Mouse (Mus musculus) right cerebral cortex, postnatal 14 days (tissue): Measurements from ENCODE around the gene Aurkaip1.
A peak's percentile ranks its signal among the peaks of the same experiment; 100 is the strongest.

ENCODE experiments used
- DNase-seq: peaks from one replicate; pipeline ENCODE4 v3.0.0; 2022

Gene Aurkaip1

DNA sequence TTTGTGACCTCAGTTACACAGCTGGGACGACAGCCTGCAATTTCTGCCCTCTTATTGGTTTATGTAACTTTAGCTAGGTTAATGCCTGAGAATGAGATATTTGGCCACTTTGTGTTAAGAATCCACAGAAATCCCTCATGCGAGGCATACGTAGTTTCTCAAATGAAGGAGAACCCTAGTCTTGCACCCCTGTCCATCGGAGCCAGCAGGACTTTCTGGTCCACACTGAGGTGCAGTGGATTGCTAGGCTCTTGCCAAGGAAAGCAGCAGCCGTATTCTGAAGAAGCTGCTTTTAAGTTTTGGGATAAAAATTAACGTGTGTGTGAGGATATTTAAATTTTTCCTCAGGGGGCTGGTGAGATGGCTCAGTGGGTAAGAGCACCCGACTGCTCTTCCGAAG is 476 bp upstream of the Aurkaip1 start:
- DNase-seq, result no peak

DNA sequence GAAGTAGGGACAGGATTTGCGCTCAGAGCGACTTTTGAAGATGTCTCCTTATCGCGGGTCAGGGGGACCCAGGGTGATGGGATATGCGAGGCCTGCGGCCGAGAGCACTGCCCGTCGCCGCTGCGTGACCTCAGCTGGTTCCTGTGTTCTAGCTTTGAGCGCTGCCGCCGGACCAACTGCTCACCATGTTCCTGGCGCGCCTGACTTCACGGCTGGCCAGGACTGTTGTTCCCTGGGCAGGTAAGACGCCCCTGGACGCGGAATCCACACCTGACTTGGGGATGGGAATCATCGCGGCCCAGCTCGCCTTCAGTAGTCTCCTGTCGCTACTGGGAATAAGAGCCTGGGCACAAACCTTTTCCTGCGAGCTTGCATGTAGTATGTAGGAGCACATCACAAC is 759 bp downstream of the Aurkaip1 start:
- DNase-seq, result no peak

DNA sequence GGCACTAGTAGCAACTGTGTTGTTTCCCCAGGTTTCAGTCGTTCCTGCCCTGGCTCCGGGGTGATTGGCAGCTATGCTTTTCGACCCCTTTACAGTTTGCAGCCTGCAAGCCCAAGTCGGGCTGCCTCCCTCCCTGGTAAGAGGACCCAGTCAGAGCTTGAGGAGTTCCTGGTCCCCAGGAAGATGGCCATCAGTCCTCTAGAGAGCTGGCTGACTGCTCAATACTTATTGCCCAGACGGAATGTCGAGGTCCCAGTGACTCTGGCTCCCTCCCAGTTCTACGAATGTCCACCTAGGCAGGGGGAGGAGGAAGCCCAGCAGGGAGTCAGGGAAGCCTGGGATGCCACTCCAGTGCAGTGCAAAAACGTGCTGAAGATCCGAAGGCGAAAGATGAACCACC is 1.2 kb downstream of the Aurkaip1 start:
- no peak for DNase-seq

DNA sequence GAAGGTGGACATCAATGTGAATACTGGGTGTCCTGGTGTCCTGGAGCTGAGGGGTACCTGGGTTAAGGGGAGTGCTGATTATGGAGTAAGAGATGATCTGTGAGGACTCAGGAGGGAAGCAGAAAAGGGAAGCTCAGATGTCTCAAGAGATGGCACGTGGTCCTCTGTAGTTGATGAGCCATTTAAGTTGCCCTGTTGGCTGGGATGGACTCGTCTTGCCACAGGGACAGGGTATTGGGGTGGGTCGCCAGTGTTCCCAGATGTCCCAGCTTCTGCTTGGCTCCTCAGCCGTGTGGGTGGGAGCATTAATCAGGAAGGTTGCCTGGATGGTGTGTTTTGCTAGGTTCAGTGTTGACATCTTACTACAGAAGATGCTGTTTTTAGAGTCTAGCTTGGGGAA is 2.2 kb downstream of the Aurkaip1 start:
- no peak for DNase-seq

DNA sequence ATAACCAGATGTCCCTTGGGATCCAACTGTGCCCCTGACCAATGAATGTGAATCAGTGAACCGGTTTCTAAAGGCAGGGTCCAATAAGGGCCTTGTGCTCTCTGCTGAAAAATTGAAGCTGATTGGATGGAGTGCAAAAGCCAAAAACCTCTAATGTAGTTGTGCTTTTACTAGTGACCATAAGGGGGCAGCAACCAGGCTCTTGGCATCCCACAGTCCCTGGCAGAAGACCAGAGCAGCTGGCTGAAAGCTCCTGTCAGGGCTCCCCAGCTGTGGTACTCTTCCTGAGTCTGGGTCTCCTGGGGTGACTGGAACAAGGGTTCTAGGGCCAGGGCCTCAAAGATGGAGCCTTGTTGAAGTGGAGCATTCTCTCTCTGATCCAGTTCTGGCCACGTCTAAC is 2.8 kb downstream of the Aurkaip1 start:
- DNase-seq, result peak; percentile 75

DNA sequence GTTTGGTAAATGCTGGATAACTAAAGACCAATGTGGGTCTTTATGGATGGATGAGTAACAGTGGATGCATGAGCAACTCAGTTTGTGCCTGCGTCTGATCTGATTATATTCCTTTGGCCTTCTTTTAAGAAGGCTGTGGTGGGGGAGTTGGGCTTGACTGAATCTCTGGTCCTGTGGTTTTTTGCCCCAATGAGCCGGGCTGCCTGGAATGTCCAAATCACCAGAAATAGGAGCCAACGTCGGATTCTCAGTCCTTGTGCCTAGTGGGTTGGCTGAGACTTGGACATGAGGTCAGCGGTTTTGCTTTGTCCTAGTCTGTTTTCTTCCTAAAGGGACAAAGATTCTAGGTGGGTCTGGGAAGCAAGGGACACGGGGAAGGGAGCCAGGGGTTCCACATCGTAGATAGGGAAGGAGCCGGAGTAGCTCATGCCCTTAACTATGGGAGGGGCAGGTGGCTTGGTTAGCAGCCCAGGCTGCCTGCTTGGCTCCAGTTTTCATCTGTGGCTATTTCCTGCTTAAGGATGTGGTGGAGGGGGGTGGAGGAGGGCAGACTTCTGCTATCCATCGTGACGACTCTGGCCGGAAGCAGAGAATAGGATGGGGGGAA is 6.4 kb downstream of the Aurkaip1 start:
- no peak for DNase-seq

DNA sequence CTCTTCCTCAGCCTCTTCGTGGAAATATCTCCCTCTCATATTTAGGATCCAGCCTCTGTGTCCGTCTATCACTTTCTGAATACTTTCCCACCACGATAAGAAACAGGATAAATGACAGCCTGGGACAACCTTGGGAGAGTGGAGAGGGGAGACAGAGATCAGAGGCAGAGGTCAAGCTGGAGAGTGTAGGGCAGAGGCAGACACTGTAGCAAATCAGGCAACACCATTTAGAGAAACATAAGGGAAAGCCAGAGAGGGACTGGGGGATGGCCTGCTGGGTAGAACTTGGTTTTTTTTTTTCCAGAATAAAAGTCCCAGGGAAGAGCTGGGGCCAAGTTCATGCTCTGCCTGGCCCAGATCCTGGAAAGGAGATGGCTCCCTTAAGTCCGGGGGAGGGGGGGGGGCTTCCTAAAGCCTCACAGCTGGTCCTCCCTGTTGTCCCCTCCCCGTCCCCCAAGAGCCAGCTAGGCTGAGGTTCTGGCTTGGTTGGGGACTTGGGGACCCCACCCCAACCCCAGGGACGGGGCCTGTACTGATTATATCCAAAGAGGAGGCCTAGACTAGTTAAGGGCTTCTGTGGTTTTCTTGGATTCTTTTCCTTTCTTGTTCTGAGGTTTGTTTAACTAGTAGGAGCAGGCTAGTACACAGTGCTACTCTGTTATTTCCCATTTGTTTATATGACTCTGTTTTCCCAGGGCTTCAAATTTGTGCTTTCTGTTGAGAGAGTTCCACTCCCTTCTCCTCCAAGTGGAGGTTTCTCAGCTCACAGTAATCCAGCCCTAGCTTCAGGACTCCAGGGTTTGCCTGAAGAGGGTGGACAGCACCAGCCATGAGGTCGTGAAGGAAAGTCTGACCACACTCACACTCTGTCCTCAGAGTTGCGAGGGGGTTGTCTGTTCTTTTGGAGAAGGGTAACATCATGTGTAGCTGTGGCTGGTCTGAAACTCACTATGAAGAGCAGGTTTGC is 7.4 kb downstream of the Aurkaip1 start:
- no peak for DNase-seq

DNA sequence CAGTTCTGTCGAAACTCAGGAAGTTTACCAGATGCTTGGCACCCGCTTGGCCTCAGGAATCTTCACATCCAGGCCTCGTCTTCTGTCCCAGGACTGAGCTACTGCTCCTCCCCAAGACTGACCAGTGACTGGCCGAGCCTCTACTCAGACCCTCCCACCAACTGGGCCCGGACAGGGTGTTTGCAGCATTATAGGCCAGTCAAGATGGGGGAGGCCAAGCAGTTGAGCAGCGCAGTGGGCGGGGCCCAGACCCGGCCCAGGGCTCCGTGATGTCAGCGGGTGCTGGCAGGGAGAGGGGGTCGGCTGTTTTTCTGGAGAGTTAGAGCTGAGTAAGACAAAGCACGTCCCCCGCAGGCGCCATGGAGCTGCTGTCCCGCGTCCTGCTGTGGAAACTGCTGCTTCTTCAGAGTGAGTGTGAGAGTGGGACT is 8.4 kb downstream of the Aurkaip1 start, which contains the start of gene Mxra8:
Gene Mxra8 (plus strand): TSS at position 198 of the 428 bp plus-strand sequence.
- no peak for DNase-seq

DNA sequence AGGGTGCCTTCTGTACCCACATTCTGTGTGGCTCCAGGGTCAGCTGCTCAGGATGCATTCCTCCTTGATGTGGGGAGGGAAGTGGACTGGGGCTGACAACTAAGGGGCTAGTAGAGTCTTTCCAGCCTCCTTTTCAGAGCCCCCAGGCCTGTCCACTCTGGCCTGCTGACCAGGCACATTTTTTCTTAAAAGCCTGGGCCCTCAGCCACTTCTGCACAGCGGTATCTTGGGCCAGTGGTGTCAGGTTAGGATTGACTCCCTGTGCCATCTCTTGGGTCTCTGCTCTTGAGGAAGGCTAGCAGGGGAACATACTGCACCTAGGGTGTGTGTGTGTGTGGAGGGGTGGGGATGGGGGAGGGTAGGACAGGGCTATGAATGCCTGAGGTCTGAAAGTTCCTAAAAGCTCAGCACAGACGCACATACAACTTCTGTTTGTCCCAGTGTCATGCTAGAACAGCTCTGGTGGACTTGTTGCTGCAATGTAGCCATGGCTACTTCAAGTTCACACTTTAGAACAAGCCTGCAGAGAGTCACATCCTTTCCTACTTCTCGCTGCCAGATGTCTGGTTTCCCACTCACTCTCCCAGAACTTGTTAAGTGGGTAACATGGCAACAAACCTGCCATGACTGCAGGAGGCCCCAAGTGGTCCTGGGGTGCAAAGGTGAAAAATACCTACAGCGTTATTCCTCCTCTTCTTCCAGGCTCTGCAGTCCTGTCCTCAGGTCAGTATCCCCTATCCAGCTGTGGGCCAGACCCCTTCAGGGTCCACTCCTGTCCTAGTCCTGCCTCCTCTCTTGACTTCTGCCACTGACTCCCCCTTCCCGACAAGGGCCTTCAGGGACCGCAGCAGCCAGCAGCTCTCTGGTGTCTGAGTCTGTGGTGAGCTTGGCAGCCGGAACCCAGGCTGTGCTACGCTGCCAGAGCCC is 9.3 kb downstream of the Aurkaip1 start:
- no peak for DNase-seq

DNA sequence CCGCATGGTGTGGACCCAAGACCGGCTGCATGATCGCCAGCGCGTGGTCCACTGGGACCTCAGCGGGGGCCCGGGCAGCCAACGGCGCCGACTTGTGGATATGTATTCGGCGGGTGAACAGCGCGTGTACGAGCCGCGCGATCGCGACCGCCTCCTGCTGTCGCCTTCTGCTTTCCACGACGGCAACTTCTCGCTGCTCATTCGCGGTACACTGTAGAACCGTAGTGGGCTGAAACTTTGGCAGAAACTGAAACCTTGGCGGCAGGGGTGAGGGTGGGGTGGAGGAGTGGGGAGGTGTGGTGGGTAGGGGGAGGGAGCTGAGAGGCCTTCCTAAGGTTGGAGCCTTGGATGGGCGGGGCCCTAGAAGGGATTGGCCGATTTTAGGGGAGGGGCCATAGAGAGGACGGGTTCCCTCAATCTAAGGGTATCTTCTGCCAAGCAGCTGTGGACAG is 10.0 kb downstream of the Aurkaip1 start:
- DNase-seq, result peak; percentile 54

DNA sequence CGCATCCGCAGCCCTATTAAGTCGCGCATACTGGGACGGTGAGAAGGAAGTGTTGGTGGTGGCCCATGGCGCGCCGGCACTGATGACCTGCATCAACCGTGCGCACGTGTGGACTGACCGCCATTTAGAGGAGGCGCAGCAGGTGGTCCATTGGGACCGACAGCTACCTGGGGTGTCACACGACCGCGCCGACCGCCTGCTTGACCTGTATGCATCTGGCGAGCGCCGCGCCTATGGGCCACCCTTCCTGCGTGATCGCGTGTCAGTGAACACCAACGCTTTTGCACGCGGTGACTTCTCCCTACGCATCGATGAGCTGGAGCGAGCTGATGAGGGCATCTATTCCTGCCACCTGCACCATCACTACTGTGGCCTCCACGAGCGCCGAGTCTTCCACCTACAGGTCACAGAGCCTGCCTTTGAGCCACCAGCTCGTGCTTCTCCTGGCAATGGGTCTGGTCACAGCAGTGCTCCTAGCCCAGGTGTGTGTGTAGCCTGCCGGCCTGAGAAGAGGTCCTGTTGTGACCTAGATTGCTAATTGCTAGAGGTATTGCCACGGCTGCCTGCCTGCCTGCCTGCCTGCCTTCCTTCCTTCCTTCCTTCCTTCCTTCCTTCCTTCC is 10.7 kb downstream of the Aurkaip1 start:
- no peak for DNase-seq

DNA sequence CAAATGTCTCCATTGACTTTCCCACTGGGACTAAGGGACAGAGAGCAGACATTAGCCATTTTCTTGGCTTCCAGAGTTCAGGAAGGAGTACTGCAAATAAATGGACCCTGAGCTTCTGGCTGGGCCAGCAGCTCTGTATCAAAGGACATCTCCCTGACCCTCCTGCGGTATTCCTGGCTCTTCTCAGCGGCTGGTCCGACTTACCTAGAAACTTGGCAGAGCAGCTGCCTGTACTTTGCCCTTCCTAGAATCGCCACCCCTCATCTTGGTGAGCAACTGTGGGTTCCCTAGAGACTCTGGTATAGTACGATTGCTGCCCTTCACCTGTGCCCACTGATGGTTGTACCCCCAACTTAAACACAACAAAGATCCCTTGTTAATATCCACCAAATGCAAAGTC is 12.2 kb downstream of the Aurkaip1 start:
- no peak for DNase-seq

DNA sequence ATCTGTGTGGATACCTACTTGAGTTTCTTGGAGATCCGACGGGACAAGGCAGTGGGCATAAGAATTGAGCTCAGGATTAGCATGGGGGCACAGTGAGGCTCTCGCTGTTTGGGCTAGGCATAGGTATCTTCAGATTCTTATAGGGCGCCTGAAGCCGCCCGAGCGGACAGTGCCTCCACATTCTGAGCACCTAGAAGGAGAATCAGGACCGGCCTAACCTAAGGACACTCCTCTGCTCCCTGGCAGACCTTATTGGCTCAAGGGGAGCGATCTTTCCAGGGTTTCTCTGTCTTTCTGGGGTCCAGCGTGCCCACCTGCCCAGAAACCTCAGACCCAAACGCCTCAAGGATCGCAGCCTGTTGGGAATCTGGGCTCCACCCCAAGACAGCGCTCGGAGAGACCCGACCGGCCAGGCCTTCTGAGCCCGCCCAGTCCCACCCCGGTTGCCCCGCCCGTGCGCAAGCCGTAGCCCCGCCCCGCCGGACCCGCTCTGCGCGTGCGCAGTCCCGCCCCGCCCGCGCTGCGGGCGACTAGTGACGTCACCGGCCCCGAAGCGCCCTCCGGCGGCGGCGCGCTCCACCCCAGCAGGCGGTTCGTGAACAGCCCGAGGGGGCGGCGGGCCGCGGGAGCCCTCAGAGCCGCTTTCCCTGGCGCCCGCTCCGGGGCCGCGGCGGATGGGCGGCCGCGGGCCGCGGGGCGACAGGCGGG is 16.0 kb downstream of the Aurkaip1 start, which contains the start of gene Dvl1:
Gene Dvl1 (plus strand): TSS at position 532 of the 708 bp plus-strand sequence.
- peak; percentile 96 for DNase-seq

DNA sequence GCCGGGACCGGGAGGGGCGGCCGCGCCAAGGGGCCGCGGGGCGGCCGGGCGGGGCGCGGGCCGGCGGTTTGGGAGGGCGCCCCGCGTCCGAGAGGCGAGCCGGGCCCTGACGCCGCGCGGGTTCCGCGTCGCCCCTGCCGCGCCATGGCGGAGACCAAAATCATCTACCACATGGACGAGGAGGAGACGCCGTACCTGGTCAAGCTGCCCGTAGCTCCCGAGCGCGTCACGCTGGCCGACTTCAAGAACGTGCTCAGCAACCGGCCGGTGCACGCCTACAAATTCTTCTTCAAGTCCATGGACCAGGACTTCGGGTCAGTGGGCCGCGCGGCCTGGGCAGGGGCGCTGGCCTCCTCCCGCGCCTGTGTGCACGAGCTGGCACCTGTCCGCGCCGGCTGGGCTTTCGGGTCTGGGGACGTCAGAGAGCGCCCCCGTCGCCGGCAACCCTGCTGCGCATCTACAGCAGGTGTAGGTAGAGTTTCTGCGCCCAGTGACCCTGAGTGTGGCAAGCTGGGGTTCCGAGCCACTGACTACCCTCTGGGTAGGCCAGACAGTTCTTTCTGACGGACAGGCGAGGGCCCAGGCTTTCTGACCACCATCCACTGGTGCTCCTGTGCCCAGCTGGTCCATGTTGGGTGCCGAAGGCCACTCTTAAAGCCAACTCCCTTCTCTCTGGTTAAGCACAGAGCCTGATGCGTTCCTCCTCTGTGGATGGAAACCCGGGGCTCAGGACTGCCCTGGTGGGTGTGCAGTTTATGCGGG is 16.7 kb downstream of the Aurkaip1 start:
- DNase-seq, result no peak

DNA sequence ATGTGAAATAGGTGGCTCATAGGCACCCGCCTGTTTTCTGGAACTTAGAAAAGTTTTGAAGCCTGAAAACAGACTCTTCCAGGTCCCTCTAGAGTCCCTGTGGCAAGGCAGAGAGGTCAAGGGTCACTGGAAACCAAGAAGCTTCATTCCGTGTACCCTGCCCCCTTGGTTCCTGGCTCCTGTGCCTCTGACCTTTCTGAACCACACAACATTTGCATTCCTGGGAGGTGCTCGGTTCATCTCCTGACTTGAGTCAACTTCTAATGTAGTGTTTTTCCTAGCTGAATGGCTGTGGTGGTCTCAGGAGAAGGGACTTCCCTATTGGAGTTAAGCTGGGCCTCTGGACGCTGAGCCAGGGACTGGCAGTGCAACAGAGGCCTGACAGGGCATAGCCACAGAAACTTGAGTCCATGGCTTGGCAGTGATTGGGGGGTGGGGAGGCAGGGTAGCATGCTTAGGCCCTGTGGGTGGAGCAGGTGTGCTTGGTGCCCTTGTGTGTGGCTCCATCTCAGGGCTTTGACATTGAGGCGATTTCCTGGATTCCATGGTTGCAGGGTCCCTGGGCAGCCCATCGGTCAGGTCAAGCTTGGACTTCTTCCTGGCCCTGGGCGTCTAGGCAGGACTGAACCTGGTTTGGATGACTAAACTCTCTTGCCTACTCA is 17.5 kb downstream of the Aurkaip1 start:
- no peak for DNase-seq

DNA sequence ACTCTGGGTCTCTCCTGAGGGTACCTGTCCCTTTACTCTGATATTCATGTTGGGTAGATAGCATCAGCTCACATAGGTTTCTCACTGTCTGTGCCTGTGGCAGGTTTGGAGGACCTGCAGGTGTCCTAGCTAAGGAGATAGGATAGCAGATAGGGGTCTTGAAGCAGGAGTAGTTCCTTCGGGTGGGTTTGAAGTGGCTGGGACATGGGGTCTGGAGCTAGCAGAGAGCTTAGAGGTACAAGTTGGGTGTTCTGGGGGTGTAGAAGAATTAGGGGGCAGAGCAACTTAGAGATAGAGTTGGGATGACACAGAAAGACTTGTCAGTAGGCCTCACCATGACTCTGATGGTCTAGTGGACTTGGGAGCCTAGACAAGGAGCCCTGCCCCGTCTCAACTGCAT is 18.3 kb downstream of the Aurkaip1 start:
- no peak for DNase-seq

DNA sequence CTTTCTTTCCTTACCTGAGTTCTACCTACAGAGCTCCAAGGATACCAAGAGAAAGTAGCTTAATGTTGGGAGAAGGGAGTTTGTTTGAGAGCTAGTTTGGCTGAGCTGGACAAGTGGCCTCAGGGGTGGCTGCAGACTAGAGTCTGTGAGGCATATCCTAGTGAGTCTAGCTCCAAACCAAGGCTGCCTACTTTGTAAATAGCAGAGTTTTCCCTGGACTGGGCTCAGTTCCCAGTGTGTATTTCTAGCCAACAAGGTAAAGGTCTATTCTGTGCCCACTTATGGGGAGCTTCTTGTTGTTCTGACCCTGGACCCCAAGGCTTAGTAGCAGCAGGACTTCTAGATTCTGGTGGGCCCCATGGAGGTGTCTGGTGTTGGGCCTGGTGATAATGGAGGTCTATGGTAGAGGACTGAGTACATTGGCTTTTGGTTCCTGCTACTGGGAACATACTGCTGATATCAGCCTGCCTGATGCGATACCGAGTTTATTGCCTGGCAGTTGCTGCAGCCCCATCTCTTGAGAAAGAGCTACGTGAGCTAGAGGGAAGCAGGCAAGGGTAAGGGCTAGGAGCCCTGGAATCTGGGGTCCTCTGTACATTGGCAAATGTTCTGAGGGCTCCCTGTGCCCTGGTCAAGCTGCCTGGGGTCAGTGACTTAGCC is 18.9 kb downstream of the Aurkaip1 start:
- DNase-seq, result no peak

DNA sequence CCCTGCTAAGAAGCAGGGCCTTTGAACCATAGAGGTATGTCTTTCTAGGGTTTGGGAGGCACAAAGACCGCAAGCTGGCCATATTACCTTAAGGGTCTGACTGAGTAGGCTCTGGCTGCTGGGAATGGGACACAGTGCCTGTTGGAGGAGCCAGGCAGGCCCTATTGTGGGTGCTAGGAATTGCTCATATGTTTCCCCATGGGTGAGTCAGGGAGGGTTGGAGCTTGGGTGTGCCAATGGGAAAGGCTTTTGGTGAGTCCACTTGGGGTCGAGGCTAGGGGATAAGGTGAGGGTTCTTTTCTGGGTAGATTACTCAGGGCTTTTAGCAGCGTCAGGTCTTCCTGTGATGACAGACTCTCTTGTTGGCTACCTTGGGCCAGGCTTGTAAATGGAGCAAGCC is 20.3 kb downstream of the Aurkaip1 start:
- no peak for DNase-seq

DNA sequence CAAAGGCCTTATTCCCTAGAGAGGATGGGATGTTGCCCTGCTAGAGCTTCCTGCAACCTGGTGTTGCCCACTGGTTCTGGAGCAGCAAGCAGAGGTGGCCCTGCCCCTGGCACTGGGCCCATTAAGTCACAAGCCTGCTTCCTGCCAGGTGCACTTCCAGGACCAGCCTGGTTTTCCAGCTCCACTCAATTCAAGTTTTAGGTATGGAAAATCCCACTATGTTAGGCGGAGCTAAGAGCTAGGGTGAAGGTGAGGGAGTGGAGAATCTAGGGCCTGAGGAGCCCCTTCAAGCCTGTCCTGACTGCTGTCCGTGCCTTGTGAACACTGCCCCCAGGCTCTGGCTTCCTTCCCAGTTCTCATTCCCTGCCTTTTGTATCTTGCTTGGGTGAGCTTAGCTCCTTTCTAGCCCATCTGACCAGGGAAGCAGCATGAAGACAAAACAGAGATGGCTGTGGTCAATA is 20.9 kb downstream of the Aurkaip1 start:
- no peak for DNase-seq

DNA sequence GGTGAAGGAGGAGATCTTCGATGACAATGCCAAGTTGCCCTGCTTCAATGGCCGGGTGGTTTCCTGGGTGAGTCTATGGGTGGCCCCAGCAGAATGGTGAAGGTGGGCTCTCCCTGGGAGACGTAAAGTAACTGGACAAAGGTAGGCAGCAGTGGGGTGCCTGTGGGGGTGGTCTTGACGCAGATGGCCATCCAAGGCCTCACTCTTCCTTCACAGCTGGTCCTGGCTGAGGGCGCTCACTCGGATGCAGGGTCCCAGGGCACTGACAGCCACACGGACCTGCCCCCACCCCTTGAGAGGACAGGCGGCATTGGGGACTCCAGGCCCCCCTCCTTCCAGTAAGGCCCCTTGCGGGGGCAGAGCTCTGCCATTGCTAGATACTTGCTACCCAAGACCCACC is 22.3 kb downstream of the Aurkaip1 start:
- DNase-seq, result no peak
